Mouse (Mus musculus) ES-Bruce4 (cell line): ENCODE results near the gene Acvrl1. TPM values are rescaled to one million over a fixed set of nuclear protein-coding genes. Genes with fewer than 3 reads are reported as not detected.

Experiments
- H3K27ac ChIP-seq: 2 replicates; pipeline ENCODE4 v1.5.1; 2012; ENCODE audit warnings: low read length, inconsistent platforms; ENCODE audit not compliant: insufficient read depth
- H3K27me3 ChIP-seq: 2 replicates; pipeline ENCODE4 v1.6.1; 2012; ENCODE audit warnings: mild to moderate bottlenecking, low read length, inconsistent platforms; ENCODE audit not compliant: control insufficient read depth, poor library complexity, insufficient read depth, severe bottlenecking
- H3K36me3 ChIP-seq: 2 replicates; pipeline ENCODE4 v1.6.1; 2012; ENCODE audit warnings: inconsistent platforms, mild to moderate bottlenecking, low read length, moderate library complexity; ENCODE audit not compliant: control insufficient read depth, poor library complexity, insufficient read depth, severe bottlenecking
- H3K4me1 ChIP-seq: one replicate; pipeline ENCODE4 v1.8.1; 2011; ENCODE audit warnings: low read length; ENCODE audit not compliant: control insufficient read depth, insufficient read depth
- H3K4me3 ChIP-seq: 2 replicates; pipeline ENCODE4 v1.5.1; 2011; ENCODE audit warnings: low read depth, mild to moderate bottlenecking, low read length
- H3K9ac ChIP-seq: 2 replicates; pipeline ENCODE4 v1.6.1; 2012; ENCODE audit warnings: low read depth, mild to moderate bottlenecking, inconsistent platforms; ENCODE audit not compliant: poor library complexity, severe bottlenecking
- H3K9me3 ChIP-seq: replicated peaks from 2 replicates; pipeline ENCODE4 v1.6.1; 2012; ENCODE audit warnings: mild to moderate bottlenecking, low read length, inconsistent platforms; ENCODE audit not compliant: control insufficient read depth, poor library complexity, insufficient read depth, severe bottlenecking
- CTCF ChIP-seq: IDR thresholded peaks from one replicate; pipeline ENCODE4 v1.8.1; 2011; ENCODE audit warnings: low read depth, low read length
- EP300 ChIP-seq: IDR thresholded peaks from 2 replicates; pipeline ENCODE4 v1.6.1; 2011; ENCODE audit warnings: low read depth, low read length; ENCODE audit not compliant: insufficient read depth
- POLR2A ChIP-seq: IDR thresholded peaks from one replicate; pipeline ENCODE4 v1.8.1; 2011; ENCODE audit warnings: low read length; ENCODE audit not compliant: insufficient read depth
- polyA plus RNA-seq: library from polyadenylated mRNA; stranded (reverse); fragments of >200 nt; gene quantifications from 2 replicates; pipeline ENCODE4 v1.2.4, GENCODE M21; 2011; ENCODE audit warnings: low read depth; ENCODE audit not compliant: missing spikeins, insufficient read depth, insufficient read length

Gene Acvrl1
- polyA plus RNA-seq, 1 experiment = 2.7 TPM

DNA sequence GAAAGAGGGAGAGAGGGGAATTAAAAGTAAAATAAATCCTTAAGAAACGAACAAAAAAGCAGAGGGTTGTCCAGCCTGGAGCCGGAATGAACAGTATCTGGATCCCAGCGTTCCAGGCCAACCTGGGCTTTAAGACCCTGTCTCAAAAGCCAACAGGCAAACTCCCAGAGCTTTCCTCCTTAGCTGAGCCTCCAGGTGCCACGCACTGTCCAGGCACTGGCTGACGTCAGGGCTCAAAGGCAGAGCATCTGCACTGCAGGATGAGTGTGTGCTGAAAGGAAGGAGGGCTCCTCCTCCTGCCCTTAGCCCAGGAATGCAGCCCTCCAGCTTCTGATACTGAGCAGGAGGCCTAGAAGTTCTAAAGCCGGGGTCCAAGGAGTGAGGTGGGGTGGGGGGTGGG is 34.3 kb upstream of the Acvrl1 start:
- Histone ChIP-seq H3K27ac (peak overlapping the region; percentile 92), H3K4me1 (peaks cover 15% of the 10 kb centered on the region), H3K4me3 (peak overlapping the region; percentile 21), H3K9ac (peak overlapping the region; percentile 85), H3K27me3 (no peaks in the 10 kb centered on the region), H3K36me3 (no peaks in the 10 kb centered on the region), H3K9me3 (no peaks in the 10 kb centered on the region)
- no peak for TF ChIP-seq CTCF
- no peak for TF ChIP-seq POLR2A
- TF ChIP-seq EP300 = no peak

DNA sequence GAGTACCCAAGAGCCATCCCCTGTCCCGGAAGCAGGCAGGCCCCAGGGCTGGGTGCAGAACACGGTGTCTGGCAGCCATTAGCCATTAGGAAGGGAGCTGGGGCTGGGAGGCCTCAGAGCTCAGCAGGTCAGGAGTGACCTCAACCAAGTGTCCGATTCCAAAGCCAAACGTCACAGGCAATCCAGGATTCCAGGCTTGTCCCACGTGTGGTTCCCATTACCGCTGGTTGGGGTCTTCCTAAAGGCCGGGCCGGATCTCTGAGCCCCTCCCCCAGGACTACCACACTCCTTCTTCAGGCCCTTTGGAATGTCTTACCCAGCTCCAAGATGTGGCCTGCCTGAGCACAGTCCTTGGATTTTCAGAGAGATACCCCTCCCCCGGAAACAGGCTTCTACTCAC is 33.3 kb upstream of the Acvrl1 start:
- Histone ChIP-seq H3K27me3 (no peaks in the 10 kb centered on the region), H3K9ac (peak overlapping the region; percentile 35; the same call in 1 of the 2 replicates), H3K27ac (peak overlapping the region; percentile 37), H3K4me1 (peaks cover 15% of the 10 kb centered on the region), H3K4me3 (peak overlapping the region; percentile 11; the same call in 1 of the 2 replicates), H3K36me3 (no peaks in the 10 kb centered on the region), H3K9me3 (no peaks in the 10 kb centered on the region)
- TF ChIP-seq EP300 (no peak), CTCF (no peak), POLR2A (no peak)

DNA sequence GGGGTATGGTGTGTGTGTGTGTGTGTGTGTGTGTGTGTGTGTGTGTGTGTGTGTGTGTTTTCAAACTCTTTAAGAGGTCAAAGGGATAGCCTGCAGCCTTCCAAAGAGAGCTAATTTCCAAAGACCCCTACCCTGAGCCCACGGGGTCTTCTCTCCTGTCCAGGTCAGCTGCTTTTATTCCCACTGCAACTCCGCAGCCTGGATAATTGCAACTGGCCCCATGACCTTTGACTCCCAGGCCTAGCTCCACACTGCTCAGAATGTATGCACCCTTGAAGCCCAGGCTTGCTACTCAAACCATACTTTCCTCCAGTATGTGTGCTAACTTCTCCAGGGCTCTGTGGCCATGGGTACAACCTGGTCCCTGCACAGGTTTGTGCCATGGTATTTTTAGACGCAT is 32.9 kb upstream of the Acvrl1 start:
- Histone ChIP-seq H3K27me3 (no peaks in the 10 kb centered on the region), H3K27ac (no peak overlapping the region), H3K4me3 (no peak overlapping the region), H3K9ac (no peak overlapping the region), H3K36me3 (no peaks in the 10 kb centered on the region), H3K4me1 (peaks cover 15% of the 10 kb centered on the region), H3K9me3 (no peaks in the 10 kb centered on the region)
- TF ChIP-seq CTCF (no peak), POLR2A (no peak), EP300 (no peak)

DNA sequence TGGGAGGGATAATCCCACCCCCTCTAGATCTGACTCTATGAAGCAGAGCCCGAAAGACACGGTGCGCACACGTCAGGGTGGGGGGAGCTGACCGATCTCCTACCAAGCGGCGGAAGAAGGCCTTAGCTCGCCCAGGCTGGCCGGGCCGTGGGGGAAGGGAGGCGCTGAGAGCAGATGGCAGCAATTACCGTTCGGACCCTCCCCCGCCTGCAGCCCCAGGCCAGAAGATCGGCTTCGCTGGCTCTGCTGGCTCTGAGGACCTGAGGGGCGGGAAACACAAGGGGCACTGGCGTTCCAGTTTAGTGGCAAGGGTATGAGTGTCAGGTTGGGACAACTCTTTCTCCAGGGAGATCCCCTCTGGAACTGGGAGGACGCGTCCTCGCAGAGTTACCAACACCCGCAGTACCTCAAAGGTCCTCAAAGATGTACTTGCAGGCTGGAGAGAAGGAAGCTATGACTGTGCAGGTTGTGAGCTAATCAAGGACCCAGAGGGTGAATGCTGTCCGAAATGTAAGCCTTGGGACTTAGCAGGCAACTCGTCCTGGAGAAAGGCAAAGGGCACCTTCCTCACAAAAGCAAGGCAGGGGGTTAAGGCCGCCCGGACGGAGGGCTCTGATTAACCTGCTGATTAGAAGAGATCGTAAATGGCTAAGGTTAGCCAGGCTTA is 30.2 kb upstream of the Acvrl1 start:
- Histone ChIP-seq H3K36me3 (no peaks in the 10 kb centered on the region), H3K27me3 (no peaks in the 10 kb centered on the region), H3K4me3 (peak overlapping the region; percentile 28), H3K9ac (peak overlapping the region; percentile 36), H3K4me1 (peaks cover 13% of the 10 kb centered on the region), H3K9me3 (no peaks in the 10 kb centered on the region), H3K27ac (peak overlapping the region; percentile 64)
- no peak for TF ChIP-seq POLR2A
- TF ChIP-seq EP300 = peak; percentile 92
- no peak for TF ChIP-seq CTCF

DNA sequence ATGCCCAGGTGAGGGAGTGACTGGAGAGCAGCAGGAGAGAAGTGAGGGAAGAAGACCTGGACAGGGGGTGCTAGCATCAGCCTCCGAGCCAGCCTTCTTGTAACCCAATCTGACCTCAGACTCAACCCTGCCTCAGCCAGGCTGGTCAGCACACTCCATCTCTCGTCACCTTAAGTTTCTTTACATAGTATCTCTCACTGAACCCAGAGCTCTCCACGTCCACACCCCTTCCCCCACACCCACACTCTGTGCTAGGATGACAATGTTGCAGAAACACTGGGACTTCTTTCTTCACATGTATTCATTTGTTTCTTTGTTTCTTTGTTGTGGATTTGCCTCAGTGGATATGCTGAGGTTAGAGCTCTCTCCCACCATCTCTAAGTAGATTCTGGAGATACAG is 27.3 kb upstream of the Acvrl1 start:
- Histone ChIP-seq H3K27me3 (no peaks in the 10 kb centered on the region), H3K36me3 (no peaks in the 10 kb centered on the region), H3K27ac (no peak overlapping the region), H3K9ac (no peak overlapping the region), H3K9me3 (no peaks in the 10 kb centered on the region), H3K4me3 (no peak overlapping the region), H3K4me1 (peaks cover 13% of the 10 kb centered on the region)
- no peak for TF ChIP-seq CTCF
- TF ChIP-seq EP300 = no peak
- TF ChIP-seq POLR2A = no peak

DNA sequence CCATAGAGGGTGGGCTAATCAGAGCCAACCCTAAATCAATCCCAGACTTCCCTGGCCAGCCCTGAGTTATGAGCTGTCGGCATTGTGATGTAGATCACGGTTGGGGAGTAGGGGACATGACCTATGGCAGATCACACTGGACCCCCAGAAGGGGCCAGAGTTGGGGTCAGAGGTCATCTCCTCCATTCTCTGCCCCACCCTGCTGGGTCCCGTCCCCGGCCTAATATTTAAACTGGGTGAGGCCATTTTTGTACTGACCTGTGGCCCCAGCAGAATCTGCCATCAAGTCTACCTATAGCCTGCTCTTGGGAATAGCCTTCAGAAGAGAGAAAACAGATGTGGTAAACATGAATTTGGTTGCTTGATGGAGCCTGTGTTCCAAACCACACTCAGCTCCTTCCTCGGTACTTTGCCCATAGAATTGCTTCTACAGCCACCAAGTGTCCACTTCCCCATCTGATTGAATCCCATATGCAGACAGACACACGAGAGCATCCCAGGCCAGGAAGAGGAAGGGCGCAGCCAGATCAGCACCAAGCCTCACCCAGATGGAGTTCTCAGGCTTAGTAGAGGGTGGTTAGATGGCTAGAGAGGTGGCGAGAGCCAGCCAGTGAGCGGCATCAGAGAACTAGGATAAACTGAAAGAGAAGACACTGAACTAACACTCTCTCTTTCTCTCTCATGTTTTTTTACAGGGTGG is 24.6 kb upstream of the Acvrl1 start:
- Histone ChIP-seq H3K9me3 (peaks cover 11% of the 10 kb centered on the region; the same call in 1 of the 2 replicates), H3K27ac (no peak overlapping the region), H3K4me1 (peaks cover 8% of the 10 kb centered on the region), H3K9ac (no peak overlapping the region), H3K27me3 (no peaks in the 10 kb centered on the region), H3K4me3 (no peak overlapping the region), H3K36me3 (no peaks in the 10 kb centered on the region)
- TF ChIP-seq POLR2A = no peak
- TF ChIP-seq CTCF = no peak
- TF ChIP-seq EP300 = no peak
